Mouse (Mus musculus) cerebellum, adult 18-20 months (tissue): ENCODE measurements around the gene Ndufs5.

Source experiments
- DNase-seq, 2 experiments: peaks; one replicate each; pipeline ENCODE4 v3.0.0; 2021

Gene Ndufs5

GRCm38 (mm10) chr4:123717574-123718433 is at the start of gene Ndufs5:
TSS of gene Ndufs5 (minus strand) at chr4:123718202.
- DNase-seq, result peak; percentile 95 to 99

- no peak for DNase-seq
Observed at GRCm38 (mm10) chr4:123765071-123765470, 47.1 kb upstream of the Ndufs5 start.

GRCm38 (mm10) chr4:123758306-123758705 is 40.3 kb upstream of the Ndufs5 start:
- DNase-seq, result peak in 1 of 2 experiments; percentile 16

GRCm38 (mm10) chr4:123750707-123751312 is 32.8 kb upstream of the Ndufs5 start:
- DNase-seq, result peak; percentile 46

- DNase-seq, result peak; percentile 98 to 100
Observed at GRCm38 (mm10) chr4:123750152-123750651, 32.2 kb upstream of the Ndufs5 start, which contains the start of gene Akirin1. TSS of gene Akirin1 (minus strand) at chr4:123750345.

- peak in 1 of 2 experiments; percentile 35 for DNase-seq
Observed at GRCm38 (mm10) chr4:123749484-123750130, 31.6 kb upstream of the Ndufs5 start.

GRCm38 (mm10) chr4:123748726-123749415 is 30.9 kb upstream of the Ndufs5 start:
- DNase-seq, result no peak

GRCm38 (mm10) chr4:123745221-123745775 is 27.3 kb upstream of the Ndufs5 start:
- DNase-seq, result no peak

- no peak for DNase-seq
Observed at GRCm38 (mm10) chr4:123742891-123743290, 24.9 kb upstream of the Ndufs5 start.

GRCm38 (mm10) chr4:123738708-123739107 is 20.7 kb upstream of the Ndufs5 start:
- DNase-seq, result no peak

GRCm38 (mm10) chr4:123733532-123733931 is 15.5 kb upstream of the Ndufs5 start:
- DNase-seq, result no peak

GRCm38 (mm10) chr4:123732921-123733320 is 14.9 kb upstream of the Ndufs5 start:
- DNase-seq, result no peak

GRCm38 (mm10) chr4:123732163-123732910 is 14.3 kb upstream of the Ndufs5 start:
- peak; percentile 72 to 81 for DNase-seq

GRCm38 (mm10) chr4:123721761-123722160 is 3.8 kb upstream of the Ndufs5 start:
- no peak for DNase-seq

GRCm38 (mm10) chr4:123718434-123718780 is 405 bp upstream of the Ndufs5 start:
- no peak for DNase-seq

GRCm38 (mm10) chr4:123712431-123712830 is 5.6 kb downstream of the Ndufs5 start:
- DNase-seq, result no peak

- DNase-seq, result no peak
Observed at GRCm38 (mm10) chr4:123707340-123707739, 10.7 kb downstream of the Ndufs5 start.

- no peak for DNase-seq
Observed at GRCm38 (mm10) chr4:123705340-123705739, 12.7 kb downstream of the Ndufs5 start.

- DNase-seq, result no peak
Observed at GRCm38 (mm10) chr4:123693384-123693783, 24.6 kb downstream of the Ndufs5 start.

GRCm38 (mm10) chr4:123692071-123692470 is 25.9 kb downstream of the Ndufs5 start:
- DNase-seq, result no peak

GRCm38 (mm10) chr4:123690311-123690710 is 27.7 kb downstream of the Ndufs5 start:
- DNase-seq, result no peak
